Mouse (Mus musculus): ENCODE data around the gene Ccdc177.

DNA sequence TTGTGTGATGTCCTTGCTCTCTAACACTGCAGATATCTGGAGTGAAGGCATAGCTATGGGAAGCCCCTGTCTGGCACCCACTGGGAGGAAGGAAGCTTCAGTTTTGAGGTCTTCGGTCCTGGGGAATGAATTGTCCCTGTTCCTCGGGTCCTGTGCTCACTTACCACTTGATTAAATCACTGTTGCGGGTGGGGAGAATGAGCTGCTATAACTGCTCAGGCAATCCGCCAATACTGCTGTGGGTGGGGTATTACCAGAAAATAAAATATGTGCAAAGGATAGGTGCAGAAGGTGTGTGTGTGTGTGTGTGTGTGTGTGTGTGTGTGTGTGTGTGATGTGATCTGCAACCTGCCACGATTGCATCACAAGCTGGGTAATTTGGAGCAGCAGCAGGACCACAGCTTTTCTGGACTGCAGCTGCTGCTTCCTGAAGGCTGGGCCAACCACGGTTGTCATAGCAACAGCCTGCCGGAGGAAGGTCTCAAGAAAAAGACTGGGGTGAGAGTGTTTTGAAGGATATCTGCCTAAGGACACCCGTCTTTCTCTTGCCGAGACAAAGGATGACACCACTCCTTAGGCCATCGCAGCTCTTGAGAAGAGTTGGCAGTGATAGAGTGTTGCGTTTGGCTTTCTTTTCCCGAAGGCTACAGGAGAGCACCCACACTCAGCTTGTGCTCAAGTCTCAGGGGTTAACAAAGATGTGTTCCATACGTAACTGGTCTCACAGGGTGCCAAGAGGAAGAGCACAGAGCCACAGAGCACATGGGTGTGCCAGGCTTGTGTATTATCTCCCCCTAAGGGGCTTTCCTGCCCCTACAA lies 23.8 kb downstream of the Ccdc177 start:
- TF ChIP-seq POLR2A (IDR thresholded peaks at IDR 0.05; ENCODE audit: borderline replicate concordance, low read depth, low read length) = no peak
- TF ChIP-seq CTCF (IDR thresholded peaks at IDR 0.05; ENCODE audit: low read depth, low read length) = no peak
